Mouse (Mus musculus): ENCODE data around the gene Tcf19.
A peak's percentile ranks its signal among the peaks of the same experiment; 100 is the strongest.

DNA sequence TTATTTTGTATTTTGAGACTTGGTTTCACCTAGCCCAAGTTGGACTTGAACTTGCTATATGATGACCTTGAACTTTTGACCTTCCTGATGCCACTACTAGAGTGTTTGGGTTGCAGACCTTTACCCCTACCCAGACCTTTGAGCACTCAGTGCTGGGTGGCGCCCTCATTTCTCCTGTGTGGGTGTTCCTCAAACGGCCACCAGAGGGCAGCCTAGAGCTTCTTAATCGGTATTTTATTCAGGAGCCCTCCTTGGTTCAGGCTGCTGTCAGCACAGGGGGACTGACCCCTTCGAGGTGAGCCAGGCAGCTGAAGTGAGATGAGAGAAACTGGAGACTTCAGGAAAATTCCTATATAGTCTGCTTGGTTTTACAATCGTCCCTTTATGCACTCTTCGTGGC lies 28.1 kb upstream of the Tcf19 start:
- TF ChIP-seq MEF2A (IDR thresholded peaks at IDR 0.05; ENCODE audit: borderline replicate concordance, low read depth, low read length) = no peak
- TF ChIP-seq CTCF (conservative IDR thresholded peaks at IDR 0.05 in 1 of 2, IDR thresholded peaks at IDR 0.05 in 1 of 2; ENCODE audit: low read depth in 2 of 2, low read length in 2 of 2) = peak; percentile 66 to 96
- TF ChIP-seq BHLHE40 (IDR thresholded peaks at IDR 0.05; ENCODE audit: low read depth, low read length) = no peak
- TF ChIP-seq CHD2 (IDR thresholded peaks at IDR 0.05; ENCODE audit: low read length) = no peak
- TF ChIP-seq EP300 (IDR thresholded peaks at IDR 0.05; ENCODE audit: low read length) = no peak
- no peak for TF ChIP-seq POLR2A (IDR thresholded peaks at IDR 0.05; ENCODE audit: low read depth, low read length)
- no peak for TF ChIP-seq USF2 (conservative IDR thresholded peaks at IDR 0.05; ENCODE audit: low read depth, low read length)
- TF ChIP-seq ELF1 (IDR thresholded peaks at IDR 0.05; ENCODE audit: low read depth, low read length) = no peak
- TF ChIP-seq ZNF384 (IDR thresholded peaks at IDR 0.05; ENCODE audit: low read depth, low read length) = no peak
- TF ChIP-seq NRF1 (IDR thresholded peaks at IDR 0.05; ENCODE audit: low read depth, low read length) = no peak
- no peak for TF ChIP-seq E2F4 (IDR thresholded peaks at IDR 0.05; ENCODE audit: insufficient replicate concordance, low read depth, low read length)
- no peak for TF ChIP-seq HCFC1 (IDR thresholded peaks at IDR 0.05; ENCODE audit: low read depth, low read length)
- no peak for TF ChIP-seq TBP (conservative IDR thresholded peaks at IDR 0.05; ENCODE audit: low read depth, low read length)
- TF ChIP-seq MAFK (IDR thresholded peaks at IDR 0.05; ENCODE audit: insufficient replicate concordance, low read length) = no peak

Data from CH12.LX (cell line).